Mouse (Mus musculus) hindbrain, embryonic 11.5 days (tissue): ENCODE measurements around the gene Mbnl2. TPM values are rescaled to one million over a fixed set of nuclear protein-coding genes. Genes with fewer than 3 reads are reported as not detected.

Experiments used
- ATAC-seq: fragments of 200-750 bp; cut with Nextera tagmentation; 2 replicates; pipeline ENCODE4 v1.8.0; 2017; ENCODE audit warnings: mild to moderate bottlenecking, moderate TSS enrichment, moderate library complexity; ENCODE audit not compliant: low FRiP score
- DNase-seq: peaks from one replicate; pipeline ENCODE4 v3.0.0-alpha.2; 2015; ENCODE audit warnings: low spot score
- H3K27ac ChIP-seq: fragments of 300-500 bp; sonication (generic); 2 replicates; pipeline ENCODE4 v1.5.1; 2014; ENCODE audit warnings: mild to moderate bottlenecking, low read depth, low read length
- H3K27me3 ChIP-seq: fragments of 300-500 bp; sonication (generic); 2 replicates; pipeline ENCODE4 v1.6.1; 2014; ENCODE audit warnings: mild to moderate bottlenecking, low read length, moderate library complexity, mixed read lengths; ENCODE audit not compliant: control insufficient read depth, insufficient read depth
- H3K36me3 ChIP-seq: fragments of 300-500 bp; sonication (generic); 2 replicates; pipeline ENCODE4 v1.6.1; 2014; ENCODE audit warnings: mild to moderate bottlenecking, low read length, moderate library complexity, mixed read lengths; ENCODE audit not compliant: control insufficient read depth, insufficient read depth
- H3K4me1 ChIP-seq: fragments of 300-500 bp; sonication (generic); replicated peaks from 2 replicates; pipeline ENCODE4 v1.6.1; 2014; ENCODE audit warnings: low read length, mixed read lengths; ENCODE audit not compliant: control insufficient read depth, insufficient read depth
- H3K4me2 ChIP-seq: fragments of 300-500 bp; sonication (generic); replicated peaks from 2 replicates; pipeline ENCODE4 v1.6.1; 2014; ENCODE audit warnings: mild to moderate bottlenecking, low read depth, low read length
- H3K4me3 ChIP-seq: fragments of 300-500 bp; sonication (generic); 2 replicates; pipeline ENCODE4 v1.5.1; 2014; ENCODE audit warnings: low read depth, low read length
- H3K9ac ChIP-seq: fragments of 300-500 bp; sonication (generic); 2 replicates; pipeline ENCODE4 v1.6.1; 2014; ENCODE audit warnings: low read depth, low read length
- H3K9me3 ChIP-seq: fragments of 300-500 bp; sonication (generic); 2 replicates; pipeline ENCODE4 v1.6.1; 2016; ENCODE audit warnings: low read length; ENCODE audit not compliant: control insufficient read depth
- WGBS: fragments of 180-500 bp; shearing (Covaris S2); extraction: QIAGEN DNeasy Blood & Tissue Kit; methylation state at CpG from one replicate; pipeline ENCODE4 v1.1.7; 2014; 5-methylcytosine and 5-hydroxymethylcytosine counted together
- polyA plus RNA-seq: library from polyadenylated mRNA; unstranded; fragments of >200 nt; fragmentation: Nextera tagmentation; extraction: Ambion mirVana; gene quantifications from 2 replicates; pipeline ENCODE4 v1.2.1, GENCODE M21; 2014

Gene Mbnl2
- polyA plus RNA-seq, 1 experiment from 2014 or later = 50.1 TPM

GRCm38 (mm10) chr14:120323111-120323510, 47.6 kb downstream of the Mbnl2 start:
- H3K4me1 ChIP-seq = no peaks in the 10 kb centered on the region
- no peak overlapping the region for H3K9ac ChIP-seq
- H3K4me3 ChIP-seq = no peak overlapping the region
- no peaks in the 10 kb centered on the region for H3K9me3 ChIP-seq
- no peaks in the 10 kb centered on the region for H3K36me3 ChIP-seq
- WGBS = 81% methylated on average over 1 of the region's 1 CpGs
- DNase-seq (no peak), ATAC-seq (no peak)
- no peak overlapping the region for H3K4me2 ChIP-seq
- no peaks in the 10 kb centered on the region for H3K27me3 ChIP-seq
- H3K27ac ChIP-seq = no peak overlapping the region

DNA sequence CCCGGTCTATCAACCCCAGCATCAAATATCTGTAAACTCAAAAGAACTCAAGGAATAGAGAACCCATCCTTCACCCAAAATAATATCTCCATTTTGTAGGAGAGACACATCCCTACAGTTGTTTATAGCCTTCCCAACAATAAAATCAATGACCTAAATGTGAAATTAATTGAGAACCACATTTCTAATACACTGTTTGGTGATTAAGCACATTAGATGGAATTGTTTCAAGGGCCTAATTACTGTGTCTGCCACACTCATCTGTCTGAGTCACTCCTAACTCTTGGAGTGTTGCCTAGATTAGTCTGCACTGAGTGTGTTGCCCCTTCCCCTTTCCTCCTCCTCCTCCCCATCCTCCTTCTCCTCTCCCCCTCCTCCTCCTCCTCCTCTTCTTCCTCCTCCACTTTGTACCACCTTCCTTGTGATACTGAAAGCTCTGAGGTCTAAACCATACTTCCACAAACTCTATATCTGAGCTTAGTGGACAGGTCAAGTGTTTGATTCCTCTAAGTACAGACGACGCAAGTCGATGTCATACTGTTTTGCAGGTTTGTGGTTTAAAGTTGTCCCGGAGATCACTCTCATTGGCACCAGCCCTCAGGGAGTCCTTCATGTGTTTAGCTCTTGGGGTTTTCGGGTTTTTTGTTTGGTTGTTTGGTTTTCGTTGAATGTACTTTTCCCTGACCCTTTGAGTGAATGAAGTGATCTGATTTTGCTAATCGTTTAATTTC, 48.8 kb downstream of the Mbnl2 start:
- 94% methylated on average over 8 of the region's 8 CpGs for WGBS
- no peak overlapping the region for H3K27ac ChIP-seq

GRCm38 (mm10) chr14:120324883-120325480, 49.5 kb downstream of the Mbnl2 start:
- no peak overlapping the region for H3K4me3 ChIP-seq
- no peak for ATAC-seq
- no peak overlapping the region for H3K27ac ChIP-seq
- no peaks in the 10 kb centered on the region for H3K4me1 ChIP-seq
- no peaks in the 10 kb centered on the region for H3K9me3 ChIP-seq
- no peaks in the 10 kb centered on the region for H3K36me3 ChIP-seq
- no peak overlapping the region for H3K9ac ChIP-seq
- H3K27me3 ChIP-seq = no peaks in the 10 kb centered on the region
- H3K4me2 ChIP-seq = no peak overlapping the region
- DNase-seq = no peak
- WGBS = 90% methylated on average over 19 of the region's 19 CpGs

More for the DNA sequence above, 48.8 kb downstream of the Mbnl2 start:
- Histone ChIP-seq H3K36me3 (no peaks in the 10 kb centered on the region), H3K4me1 (no peaks in the 10 kb centered on the region), H3K4me2 (no peak overlapping the region), H3K9me3 (no peaks in the 10 kb centered on the region), H3K9ac (no peak overlapping the region), H3K27me3 (no peaks in the 10 kb centered on the region), H3K4me3 (no peak overlapping the region)
- no peak for ATAC-seq
- no peak for DNase-seq

GRCm38 (mm10) chr14:120325673-120326072, 50.2 kb downstream of the Mbnl2 start:
- no peak overlapping the region for H3K4me3 ChIP-seq
- no peaks in the 10 kb centered on the region for H3K4me1 ChIP-seq
- no peaks in the 10 kb centered on the region for H3K36me3 ChIP-seq
- no peak overlapping the region for H3K4me2 ChIP-seq
- H3K9me3 ChIP-seq = no peaks in the 10 kb centered on the region
- no peak overlapping the region for H3K9ac ChIP-seq
- H3K27ac ChIP-seq = no peak overlapping the region
- H3K27me3 ChIP-seq = no peaks in the 10 kb centered on the region
- 84% methylated on average over 5 of the region's 5 CpGs for WGBS
- no peak for ATAC-seq
- DNase-seq = no peak

DNA sequence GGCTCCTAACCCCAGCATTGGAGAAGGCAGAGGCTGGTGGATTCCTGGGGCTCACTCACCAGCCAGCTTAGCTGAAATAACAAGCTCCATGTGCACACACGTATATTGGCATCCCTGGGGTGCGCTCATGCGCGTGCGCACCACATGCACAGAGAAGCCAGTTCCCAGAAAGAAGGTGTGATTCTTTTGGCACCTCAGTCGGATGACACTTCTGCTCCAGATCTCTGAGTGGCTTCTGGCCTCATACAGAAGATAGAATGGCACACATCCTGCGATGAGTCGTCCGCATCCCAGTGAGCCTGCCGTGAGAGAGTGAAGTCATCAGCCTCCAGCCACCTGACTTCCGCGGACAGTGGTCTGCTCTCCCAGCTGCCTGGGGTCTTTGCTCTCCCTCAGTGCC, 55.0 kb downstream of the Mbnl2 start:
- Histone ChIP-seq H3K4me2 (no peak overlapping the region), H3K9ac (no peak overlapping the region), H3K4me3 (no peak overlapping the region), H3K9me3 (no peaks in the 10 kb centered on the region), H3K27ac (no peak overlapping the region), H3K27me3 (no peaks in the 10 kb centered on the region), H3K4me1 (no peaks in the 10 kb centered on the region), H3K36me3 (no peaks in the 10 kb centered on the region)
- DNase-seq (no peak), ATAC-seq (no peak)
- WGBS = 69% methylated on average over 12 of the region's 12 CpGs

DNA sequence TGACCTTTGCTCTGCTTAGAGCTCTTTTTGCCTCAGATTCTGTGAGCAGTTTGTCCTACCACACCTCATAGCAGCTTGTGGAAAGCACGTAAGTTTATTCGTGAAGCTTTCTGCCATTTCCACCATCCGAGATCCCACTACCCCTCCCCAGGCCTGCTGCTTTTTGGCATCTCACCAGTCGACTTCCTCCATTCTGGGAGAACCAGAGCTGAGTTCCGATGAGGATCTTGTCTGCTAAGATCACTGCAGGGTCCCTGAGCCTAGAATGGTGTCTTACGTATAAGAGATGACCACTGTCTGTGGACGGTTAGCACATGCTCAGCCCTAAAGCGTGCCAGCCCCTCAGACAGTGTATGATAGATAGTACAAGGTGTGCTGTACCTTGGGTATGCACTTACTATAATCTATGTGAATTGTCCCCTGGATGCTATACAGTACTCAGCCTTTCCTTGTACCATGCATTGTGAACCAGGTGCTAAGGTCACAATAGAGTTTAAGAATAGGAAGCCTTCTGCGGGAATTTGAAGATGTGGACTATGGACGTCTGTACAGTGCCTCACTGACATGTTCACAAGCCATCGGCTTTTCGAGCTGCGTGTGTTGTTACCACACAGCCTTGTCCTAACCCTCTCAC, 55.5 kb downstream of the Mbnl2 start:
- ATAC-seq (no peak), DNase-seq (no peak)
- H3K9ac ChIP-seq = no peak overlapping the region
- no peak overlapping the region for H3K4me2 ChIP-seq
- no peaks in the 10 kb centered on the region for H3K4me1 ChIP-seq
- H3K27me3 ChIP-seq = no peaks in the 10 kb centered on the region
- H3K4me3 ChIP-seq = no peak overlapping the region
- H3K36me3 ChIP-seq = no peaks in the 10 kb centered on the region
- no peaks in the 10 kb centered on the region for H3K9me3 ChIP-seq
- 87% methylated on average over 13 of the region's 13 CpGs for WGBS
- no peak overlapping the region for H3K27ac ChIP-seq

GRCm38 (mm10) chr14:120333465-120334243, 58.2 kb downstream of the Mbnl2 start:
- Histone ChIP-seq H3K27ac (no peak overlapping the region), H3K4me3 (no peak overlapping the region), H3K9ac (no peak overlapping the region), H3K9me3 (no peaks in the 10 kb centered on the region), H3K27me3 (no peaks in the 10 kb centered on the region), H3K4me1 (peaks cover 4% of the 10 kb centered on the region), H3K36me3 (no peaks in the 10 kb centered on the region), H3K4me2 (no peak overlapping the region)
- 84% methylated on average over 15 of the region's 15 CpGs for WGBS
- DNase-seq (no peak), ATAC-seq (no peak)

GRCm38 (mm10) chr14:120335366-120335765, 59.9 kb downstream of the Mbnl2 start:
- Histone ChIP-seq H3K27me3 (no peaks in the 10 kb centered on the region), H3K27ac (no peak overlapping the region), H3K4me3 (no peak overlapping the region), H3K4me2 (no peak overlapping the region), H3K4me1 (peaks cover 4% of the 10 kb centered on the region), H3K9me3 (no peaks in the 10 kb centered on the region), H3K9ac (no peak overlapping the region), H3K36me3 (no peaks in the 10 kb centered on the region)
- WGBS = 85% methylated on average over 9 of the region's 9 CpGs
- no peak for ATAC-seq
- no peak for DNase-seq
